Mouse (Mus musculus) myocyte (in vitro differentiated cells): ENCODE measurements at regions not wholly inside any gene's neighbourhood (a gene's known extent, or its start where the extent isn't known, plus 50 kb on each side); places are given as distances from the start of the nearest gene placed in this dataset.
A peak's percentile ranks its signal among the peaks of the same experiment; 100 is the strongest.

ENCODE experiments used
- H3K27me3 ChIP-seq: one replicate; pipeline ENCODE4 v1.6.1; 2011; ENCODE audit not compliant: control insufficient read depth, insufficient read depth, insufficient read length
- H3K36me3 ChIP-seq: one replicate; pipeline ENCODE4 v1.6.1; 2011; ENCODE audit not compliant: control insufficient read depth, insufficient read depth
- H3K4me2 ChIP-seq: one replicate; pipeline ENCODE4 v1.6.1; 2011; ENCODE audit warnings: low read depth, control low read depth
- H3K4me3 ChIP-seq: one replicate; pipeline ENCODE4 v1.5.1; 2011; ENCODE audit warnings: mild to moderate bottlenecking, control low read depth, moderate library complexity
- H3K79me2 ChIP-seq: one replicate; pipeline ENCODE4 v1.6.1; 2011; ENCODE audit not compliant: control insufficient read depth, insufficient read depth
- H3ac ChIP-seq: one replicate; pipeline ENCODE4 v1.6.1; 2011; ENCODE audit not compliant: control insufficient read depth, insufficient read length
- CEBPB ChIP-seq: IDR thresholded peaks from 2 replicates; pipeline ENCODE4 v1.6.1; 2011; ENCODE audit warnings: mild to moderate bottlenecking, moderate library complexity; ENCODE audit not compliant: poor library complexity, insufficient read depth, severe bottlenecking
- E2F4 ChIP-seq: IDR thresholded peaks from one replicate; pipeline ENCODE4 v1.6.1; 2011; ENCODE audit warnings: mild to moderate bottlenecking, control low read depth, moderate library complexity; ENCODE audit not compliant: insufficient read depth
- MAX ChIP-seq: IDR thresholded peaks from one replicate; pipeline ENCODE4 v1.6.1; 2011; ENCODE audit warnings: low read depth, mild to moderate bottlenecking, control low read depth
- MYOD1 ChIP-seq, 3 experiments: IDR thresholded peaks; one replicate each; pipeline ENCODE4 v1.6.1; 2011; ENCODE audit warnings: control low read depth in 2 of 3, low read depth in 2 of 3, mild to moderate bottlenecking in 2 of 3, moderate library complexity in 1 of 3; ENCODE audit not compliant: insufficient read length in 2 of 3, control insufficient read depth in 1 of 3
- MYOG ChIP-seq, 3 experiments: IDR thresholded peaks; one replicate each; pipeline ENCODE4 v1.6.1; 2011; ENCODE audit warnings: control low read depth in 2 of 3, low read depth in 2 of 3, mild to moderate bottlenecking in 2 of 3; ENCODE audit not compliant: insufficient read length in 2 of 3, control insufficient read depth in 1 of 3, insufficient read depth in 1 of 3
- POLR2A ChIP-seq: IDR thresholded peaks from one replicate; pipeline ENCODE4 v1.6.1; 2011; ENCODE audit warnings: low read depth, mild to moderate bottlenecking, control low read depth, moderate library complexity; ENCODE audit not compliant: insufficient read length
- POLR2AphosphoS2 ChIP-seq: IDR thresholded peaks from one replicate; pipeline ENCODE4 v1.6.1; 2011; ENCODE audit warnings: low read depth, control low read depth; ENCODE audit not compliant: insufficient read length
- REST ChIP-seq: IDR thresholded peaks from one replicate; pipeline ENCODE4 v1.6.1; 2011; ENCODE audit warnings: mild to moderate bottlenecking, control low read depth, moderate library complexity; ENCODE audit not compliant: insufficient read depth, insufficient read length
- SRF ChIP-seq: IDR thresholded peaks from one replicate; pipeline ENCODE4 v1.6.1; 2011; ENCODE audit warnings: low read depth; ENCODE audit not compliant: control insufficient read depth, insufficient read length
- TCF12 ChIP-seq: IDR thresholded peaks from one replicate; pipeline ENCODE4 v1.6.1; 2011; ENCODE audit warnings: mild to moderate bottlenecking, control low read depth; ENCODE audit not compliant: poor library complexity, insufficient read depth, severe bottlenecking
- TCF3 ChIP-seq: IDR thresholded peaks from one replicate; pipeline ENCODE4 v1.6.1; 2011; ENCODE audit warnings: low read depth, control low read depth; ENCODE audit not compliant: insufficient read length
- USF1 ChIP-seq: IDR thresholded peaks from one replicate; pipeline ENCODE4 v1.6.1; 2011; ENCODE audit warnings: low read depth, mild to moderate bottlenecking, control low read depth, moderate library complexity

DNA sequence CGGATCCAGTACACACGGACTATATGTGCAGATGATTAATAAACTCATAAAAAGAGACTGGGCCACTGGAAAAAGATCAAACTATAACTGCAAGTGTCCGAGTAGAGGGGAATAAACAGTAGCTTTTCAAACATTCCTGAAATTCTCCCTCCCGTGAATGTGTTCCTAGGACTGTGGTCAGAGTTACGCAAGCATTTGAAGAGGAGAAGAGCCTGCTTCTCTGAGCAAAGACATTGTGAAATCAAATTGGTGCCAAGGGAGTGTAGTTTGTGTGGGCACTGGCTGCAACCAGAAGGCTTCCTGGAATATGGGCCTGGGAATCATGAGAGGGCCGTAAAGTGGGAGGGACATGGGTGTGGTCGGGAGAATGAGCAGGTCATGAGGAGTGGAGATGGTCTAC, 78.3 kb upstream of the Stx18 start:
- H3K4me3 ChIP-seq: no peak overlapping the region
- H3K27me3 ChIP-seq: peaks cover 38% of the 10 kb centered on the region
- H3K36me3 ChIP-seq: no peaks in the 10 kb centered on the region
- TF ChIP-seq CEBPB (peak; percentile 87), MYOG (IDR thresholded peaks at IDR 0.05; ENCODE audit: control insufficient read depth in 1 of 3, insufficient read depth in 1 of 3, insufficient read length in 2 of 3, low read depth in 2 of 3) (no peak)
- H3K4me2 ChIP-seq: no peak overlapping the region
- H3K79me2 ChIP-seq: no peaks in the 10 kb centered on the region
- H3ac ChIP-seq: no peak overlapping the region

DNA sequence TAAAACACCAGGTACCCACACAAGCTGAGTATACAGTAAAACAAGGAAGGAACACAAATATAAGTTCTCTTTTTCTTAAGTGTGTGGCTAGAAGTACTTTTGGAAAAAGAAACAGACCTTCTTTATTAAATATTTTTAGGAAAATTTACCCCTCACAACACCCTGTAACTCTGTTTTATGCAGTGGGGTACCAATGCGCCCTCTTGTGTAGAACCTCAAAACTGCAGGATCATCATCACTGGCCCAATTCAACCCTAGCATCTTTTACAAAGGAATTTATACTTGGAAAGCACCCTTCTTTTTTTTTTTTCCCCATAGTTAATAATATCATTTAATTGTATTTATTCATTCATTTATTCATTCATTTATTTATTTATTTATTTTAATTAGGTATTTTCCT, 86.4 kb upstream of the Stx18 start:
- H3K27me3 ChIP-seq: peaks cover 4% of the 10 kb centered on the region
- no peak overlapping the region for H3ac ChIP-seq
- no peak for TF ChIP-seq POLR2A
- no peak for TF ChIP-seq SRF
- TF ChIP-seq MYOG (IDR thresholded peaks at IDR 0.05; ENCODE audit: control insufficient read depth in 1 of 3, insufficient read depth in 1 of 3, insufficient read length in 2 of 3, low read depth in 2 of 3): no peak
- no peak for TF ChIP-seq TCF3
- TF ChIP-seq REST: no peak
- no peak for TF ChIP-seq POLR2AphosphoS2
- TF ChIP-seq CEBPB: no peak
- no peak for TF ChIP-seq TCF12
- TF ChIP-seq E2F4: no peak
- no peaks in the 10 kb centered on the region for H3K79me2 ChIP-seq
- H3K4me2 ChIP-seq: no peak overlapping the region
- H3K4me3 ChIP-seq: no peak overlapping the region
- H3K36me3 ChIP-seq: no peaks in the 10 kb centered on the region

DNA sequence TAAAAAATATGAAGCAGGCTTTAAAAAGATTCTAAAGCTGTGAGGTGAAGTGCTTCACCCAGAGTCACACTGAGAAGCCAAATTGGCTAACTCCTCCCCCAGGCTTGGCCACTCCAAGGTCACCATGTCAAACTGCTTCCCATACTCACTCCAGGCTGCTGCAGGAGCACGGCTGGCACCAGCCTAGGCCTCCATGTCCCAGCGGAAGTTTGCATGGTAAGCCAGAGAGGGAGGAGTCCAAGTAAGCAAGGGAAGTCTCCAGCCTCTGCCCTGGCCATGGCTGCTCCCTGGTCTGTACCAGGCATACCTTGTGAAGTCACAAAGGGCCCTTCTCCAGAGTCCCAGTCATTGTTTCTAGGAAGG, 105.8 kb upstream of the Stx18 start:
- Histone ChIP-seq H3K36me3 (no peaks in the 10 kb centered on the region), H3K4me3 (no peak overlapping the region), H3K4me2 (no peak overlapping the region), H3ac (no peak overlapping the region), H3K79me2 (no peaks in the 10 kb centered on the region), H3K27me3 (peaks cover 18% of the 10 kb centered on the region)
- TF ChIP-seq TCF3: no peak
- no peak for TF ChIP-seq CEBPB
- no peak for TF ChIP-seq SRF
- TF ChIP-seq E2F4: no peak
- no peak for TF ChIP-seq USF1
- TF ChIP-seq MYOD1 (IDR thresholded peaks at IDR 0.05; ENCODE audit: control insufficient read depth in 1 of 3, insufficient read length in 2 of 3, low read depth in 2 of 3): no peak
- TF ChIP-seq TCF12: no peak
- no peak for TF ChIP-seq REST
- TF ChIP-seq MYOG (IDR thresholded peaks at IDR 0.05; ENCODE audit: control insufficient read depth in 1 of 3, insufficient read depth in 1 of 3, insufficient read length in 2 of 3, low read depth in 2 of 3): no peak

GRCm38 (mm10) chr5:37932086-37932759, 106.3 kb upstream of the Stx18 start:
- Histone ChIP-seq H3K79me2 (no peaks in the 10 kb centered on the region), H3K36me3 (no peaks in the 10 kb centered on the region), H3ac (no peak overlapping the region), H3K4me3 (no peak overlapping the region), H3K4me2 (no peak overlapping the region), H3K27me3 (peaks cover 18% of the 10 kb centered on the region)
- TF ChIP-seq TCF12: no peak
- no peak for TF ChIP-seq POLR2AphosphoS2
- no peak for TF ChIP-seq REST
- TF ChIP-seq E2F4: no peak
- TF ChIP-seq TCF3: no peak
- no peak for TF ChIP-seq SRF
- TF ChIP-seq USF1: no peak
- no peak for TF ChIP-seq MYOG (IDR thresholded peaks at IDR 0.05; ENCODE audit: control insufficient read depth in 1 of 3, insufficient read depth in 1 of 3, insufficient read length in 2 of 3, low read depth in 2 of 3)
- TF ChIP-seq MYOD1 (IDR thresholded peaks at IDR 0.05; ENCODE audit: control insufficient read depth in 1 of 3, insufficient read length in 2 of 3, low read depth in 2 of 3): no peak
- no peak for TF ChIP-seq POLR2A
- no peak for TF ChIP-seq CEBPB
- no peak for TF ChIP-seq MAX

DNA sequence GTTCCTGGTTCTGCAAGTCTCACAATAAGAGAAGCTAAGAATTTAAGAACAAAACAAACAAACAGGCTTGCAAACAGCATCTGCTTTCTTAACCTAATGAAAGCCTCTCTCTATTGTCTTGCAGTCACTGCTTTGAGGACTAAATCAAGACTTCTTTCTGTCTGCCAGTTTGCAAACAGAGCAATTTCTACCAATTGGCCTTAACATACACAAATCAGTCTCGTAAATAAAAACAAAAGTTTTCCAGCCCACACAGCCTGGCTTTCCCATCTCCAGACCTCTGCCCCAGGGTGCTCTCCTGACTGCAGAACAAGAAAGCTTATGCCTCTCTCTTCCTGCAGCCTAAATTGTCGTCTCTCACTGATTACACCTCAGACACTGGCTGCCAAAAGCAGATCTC, 96.1 kb upstream of the Msx1 start:
- Histone ChIP-seq H3K27me3 (peaks cover 39% of the 10 kb centered on the region), H3K36me3 (no peaks in the 10 kb centered on the region), H3ac (no peak overlapping the region), H3K4me3 (no peak overlapping the region), H3K4me2 (no peak overlapping the region), H3K79me2 (no peaks in the 10 kb centered on the region)
- TF ChIP-seq REST: no peak
- TF ChIP-seq USF1: no peak
- no peak for TF ChIP-seq POLR2AphosphoS2
- no peak for TF ChIP-seq MAX
- TF ChIP-seq TCF3: no peak
- TF ChIP-seq MYOG (IDR thresholded peaks at IDR 0.05; ENCODE audit: control insufficient read depth in 1 of 3, insufficient read depth in 1 of 3, insufficient read length in 2 of 3, low read depth in 2 of 3): no peak
- no peak for TF ChIP-seq E2F4
- no peak for TF ChIP-seq MYOD1 (IDR thresholded peaks at IDR 0.05; ENCODE audit: control insufficient read depth in 1 of 3, insufficient read length in 2 of 3, low read depth in 2 of 3)
- TF ChIP-seq TCF12: no peak

DNA sequence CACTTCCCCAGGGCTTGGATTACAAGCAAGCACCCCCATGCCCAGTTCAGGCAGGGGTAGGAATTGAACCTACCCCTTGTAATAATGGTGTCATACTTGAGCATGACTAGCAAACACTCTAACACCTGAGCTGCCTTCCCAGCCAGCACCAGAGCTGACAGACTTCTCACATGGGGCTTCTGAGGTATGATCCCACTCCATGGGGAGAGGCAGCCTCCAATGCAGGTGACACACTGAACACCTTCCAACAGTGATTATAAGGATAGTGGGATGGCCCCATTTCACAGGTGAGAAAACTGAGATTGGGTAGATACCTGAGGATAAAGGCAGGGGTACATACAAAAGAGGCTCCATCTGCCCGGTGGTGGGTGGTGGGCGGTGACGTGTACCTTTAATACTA, 94.7 kb upstream of the Msx1 start:
- Histone ChIP-seq H3K79me2 (no peaks in the 10 kb centered on the region), H3K4me2 (no peak overlapping the region), H3K4me3 (no peak overlapping the region), H3ac (no peak overlapping the region), H3K27me3 (peaks cover 42% of the 10 kb centered on the region), H3K36me3 (no peaks in the 10 kb centered on the region)
- TF ChIP-seq CEBPB (no peak), TCF3 (no peak), MAX (no peak), REST (no peak), POLR2AphosphoS2 (no peak), E2F4 (no peak), TCF12 (no peak), MYOG (IDR thresholded peaks at IDR 0.05; ENCODE audit: control insufficient read depth in 1 of 3, insufficient read depth in 1 of 3, insufficient read length in 2 of 3, low read depth in 2 of 3) (no peak)
